Mouse (Mus musculus) stomach, postnatal 0 days (tissue): ENCODE data around the gene AI481877.

Experiments
- CTCF ChIP-seq: IDR thresholded peaks from 2 replicates; pipeline ENCODE4 v1.5.1; 2016; ENCODE audit warnings: antibody characterized with exemption, low read depth, mild to moderate bottlenecking, moderate library complexity
- EP300 ChIP-seq: optimal IDR thresholded peaks from 2 replicates; pipeline ENCODE3; 2016; ENCODE audit warnings: antibody characterized with exemption

- no peak for TF ChIP-seq CTCF
- no peak for TF ChIP-seq EP300
These were observed 33.8 kb upstream of the AI481877 start for GRCm38 (mm10) chr4:59172616-59173015.
